Mouse (Mus musculus) kidney, adult 2 months (tissue): ENCODE results near the gene Angptl8.

ENCODE experiments used
- CTCF ChIP-seq: fragments of 200-500 bp; conservative IDR thresholded peaks from 2 replicates; pipeline ENCODE4 v1.5.1; 2011; ENCODE audit warnings: low read depth, mild to moderate bottlenecking, control low read depth, low read length, moderate library complexity, mixed read lengths; ENCODE audit not compliant: insufficient read depth, insufficient read length
- POLR2A ChIP-seq: fragments of 200-500 bp; IDR thresholded peaks from one replicate; pipeline ENCODE4 v1.6.1; 2011; ENCODE audit warnings: low read depth, low read length, control low read depth

GRCm38 (mm10) chr9:21853961-21854360 is 18.7 kb downstream of the Angptl8 start:
- TF ChIP-seq CTCF = no peak
- TF ChIP-seq POLR2A = no peak
